Mouse (Mus musculus) C2C12 (cell line): Measurements from ENCODE around the gene Tmem63b. TPM values are rescaled to one million over a fixed set of nuclear protein-coding genes. Genes with fewer than 3 reads are reported as not detected.

Experiments
- H3K27me3 ChIP-seq: one replicate; pipeline ENCODE4 v1.6.1; 2011; ENCODE audit not compliant: control insufficient read depth, insufficient read depth, insufficient read length
- H3K36me3 ChIP-seq: one replicate; pipeline ENCODE4 v1.6.1; 2011; ENCODE audit not compliant: control insufficient read depth, insufficient read depth
- H3K4me3 ChIP-seq: one replicate; pipeline ENCODE4 v1.5.1; 2011; ENCODE audit warnings: mild to moderate bottlenecking, control low read depth; ENCODE audit not compliant: poor library complexity, insufficient read depth, severe bottlenecking
- H3K79me2 ChIP-seq: one replicate; pipeline ENCODE4 v1.6.1; 2011; ENCODE audit not compliant: control insufficient read depth, insufficient read depth
- H3K79me3 ChIP-seq: one replicate; pipeline ENCODE4 v1.6.1; 2011; ENCODE audit warnings: low read depth, control low read depth
- H3ac ChIP-seq: one replicate; pipeline ENCODE3; 2011; ENCODE audit warnings: low read depth; ENCODE audit not compliant: control insufficient read depth, insufficient read length
- CEBPB ChIP-seq: IDR thresholded peaks from one replicate; pipeline ENCODE4 v1.6.1; 2011; ENCODE audit warnings: low read depth, mild to moderate bottlenecking, control low read depth, moderate library complexity
- CTCF ChIP-seq: IDR thresholded peaks from one replicate; pipeline ENCODE4 v1.5.1; 2011; ENCODE audit not compliant: control insufficient read depth, insufficient read depth, insufficient read length
- FOSL1 ChIP-seq: IDR thresholded peaks from one replicate; pipeline ENCODE4 v1.8.0; 2011; ENCODE audit warnings: mild to moderate bottlenecking, low read length; ENCODE audit not compliant: poor library complexity, insufficient read depth, severe bottlenecking
- MAX ChIP-seq: IDR thresholded peaks from one replicate; pipeline ENCODE4 v1.6.1; 2011; ENCODE audit warnings: mild to moderate bottlenecking, control low read depth
- MYOD1 ChIP-seq: IDR thresholded peaks from one replicate; pipeline ENCODE4 v1.6.1; 2011; ENCODE audit warnings: low read depth; ENCODE audit not compliant: control insufficient read depth, insufficient read length
- MYOG ChIP-seq: IDR thresholded peaks from one replicate; pipeline ENCODE4 v1.6.1; 2011; ENCODE audit not compliant: control insufficient read depth, insufficient read length; ENCODE audit errors: extremely low read depth
- USF1 ChIP-seq: IDR thresholded peaks from one replicate; pipeline ENCODE4 v1.6.1; 2011; ENCODE audit warnings: low read depth, mild to moderate bottlenecking, control low read depth, moderate library complexity
- polyA plus RNA-seq: library from polyadenylated mRNA; unstranded; fragments of >200 nt; fragmentation: generic; extraction: Trizol; gene quantifications from one replicate; pipeline ENCODE4 v1.2.1, GENCODE M21; 2012; ENCODE audit warnings: missing spikeins

Gene Tmem63b
- polyA plus RNA-seq, 1 experiment, result 54.3 TPM

GRCm38 (mm10) chr17:45733038-45733734 lies 46.5 kb upstream of the Tmem63b start:
- no peak for TF ChIP-seq USF1
- no peak for TF ChIP-seq CEBPB
- no peak for TF ChIP-seq MYOG
- TF ChIP-seq CTCF, result no peak
- TF ChIP-seq FOSL1, result no peak
- TF ChIP-seq MYOD1, result no peak
- TF ChIP-seq MAX, result no peak
- Histone ChIP-seq H3ac (no peak overlapping the region), H3K79me3 (no peaks in the 10 kb centered on the region), H3K36me3 (no peaks in the 10 kb centered on the region), H3K79me2 (no peaks in the 10 kb centered on the region), H3K4me3 (no peak overlapping the region), H3K27me3 (no peaks in the 10 kb centered on the region)

GRCm38 (mm10) chr17:45731172-45731864 lies 44.6 kb upstream of the Tmem63b start:
- Histone ChIP-seq H3ac (no peak overlapping the region), H3K36me3 (no peaks in the 10 kb centered on the region), H3K79me3 (no peaks in the 10 kb centered on the region), H3K4me3 (no peak overlapping the region), H3K79me2 (no peaks in the 10 kb centered on the region), H3K27me3 (no peaks in the 10 kb centered on the region)
- no peak for TF ChIP-seq MYOD1
- peak; percentile 76 for TF ChIP-seq CTCF
- no peak for TF ChIP-seq CEBPB
- no peak for TF ChIP-seq MAX
- TF ChIP-seq USF1, result no peak

DNA sequence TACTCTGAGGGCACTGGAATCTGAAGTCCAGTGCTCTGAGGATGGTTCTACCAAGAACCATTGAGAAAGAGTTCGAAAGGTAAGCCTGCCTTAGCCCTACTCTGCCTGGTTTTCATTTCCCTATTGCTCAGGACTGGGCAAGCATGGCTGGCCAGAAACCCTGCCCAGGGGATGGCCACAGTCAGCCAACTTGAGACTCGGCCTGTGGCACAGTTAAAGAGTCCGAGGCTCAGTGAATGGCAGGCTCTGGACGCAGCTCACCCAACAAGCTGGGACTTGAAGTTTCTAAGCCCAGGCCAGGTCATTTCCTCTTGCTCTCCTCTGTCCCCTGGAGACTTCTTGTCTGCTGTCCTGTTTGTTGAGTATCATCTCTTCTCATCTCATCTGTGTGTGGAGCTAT lies 44.0 kb upstream of the Tmem63b start:
- Histone ChIP-seq H3K79me3 (no peaks in the 10 kb centered on the region), H3K36me3 (no peaks in the 10 kb centered on the region), H3ac (no peak overlapping the region), H3K79me2 (no peaks in the 10 kb centered on the region), H3K4me3 (no peak overlapping the region), H3K27me3 (no peaks in the 10 kb centered on the region)
- TF ChIP-seq CTCF, result no peak
- no peak for TF ChIP-seq CEBPB
- no peak for TF ChIP-seq MAX

DNA sequence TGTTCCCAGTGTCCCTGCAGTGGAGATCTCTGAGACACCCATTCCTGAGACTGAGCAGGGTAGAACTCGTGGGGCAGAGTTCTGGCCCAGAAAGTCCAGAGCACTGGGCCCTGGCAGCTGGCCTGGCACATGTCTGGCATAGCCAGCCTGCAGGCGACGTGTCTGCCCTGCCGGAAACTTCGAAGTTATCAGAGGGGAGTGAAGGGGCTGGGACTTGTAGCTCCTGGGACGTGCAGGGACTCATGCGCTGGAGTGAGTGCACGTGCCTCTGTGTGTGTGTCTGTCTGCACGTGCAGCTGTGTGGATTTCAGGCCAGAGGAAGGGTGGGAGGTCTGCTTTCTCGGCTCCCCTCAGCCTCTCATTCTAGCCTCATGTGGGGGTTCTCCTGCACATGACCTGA lies 42.7 kb upstream of the Tmem63b start:
- H3K79me3 ChIP-seq, result no peaks in the 10 kb centered on the region
- no peak overlapping the region for H3K4me3 ChIP-seq
- H3K27me3 ChIP-seq, result no peaks in the 10 kb centered on the region
- no peak overlapping the region for H3ac ChIP-seq
- TF ChIP-seq CEBPB, result no peak
- no peak for TF ChIP-seq USF1
- H3K79me2 ChIP-seq, result no peaks in the 10 kb centered on the region
- H3K36me3 ChIP-seq, result no peaks in the 10 kb centered on the region

DNA sequence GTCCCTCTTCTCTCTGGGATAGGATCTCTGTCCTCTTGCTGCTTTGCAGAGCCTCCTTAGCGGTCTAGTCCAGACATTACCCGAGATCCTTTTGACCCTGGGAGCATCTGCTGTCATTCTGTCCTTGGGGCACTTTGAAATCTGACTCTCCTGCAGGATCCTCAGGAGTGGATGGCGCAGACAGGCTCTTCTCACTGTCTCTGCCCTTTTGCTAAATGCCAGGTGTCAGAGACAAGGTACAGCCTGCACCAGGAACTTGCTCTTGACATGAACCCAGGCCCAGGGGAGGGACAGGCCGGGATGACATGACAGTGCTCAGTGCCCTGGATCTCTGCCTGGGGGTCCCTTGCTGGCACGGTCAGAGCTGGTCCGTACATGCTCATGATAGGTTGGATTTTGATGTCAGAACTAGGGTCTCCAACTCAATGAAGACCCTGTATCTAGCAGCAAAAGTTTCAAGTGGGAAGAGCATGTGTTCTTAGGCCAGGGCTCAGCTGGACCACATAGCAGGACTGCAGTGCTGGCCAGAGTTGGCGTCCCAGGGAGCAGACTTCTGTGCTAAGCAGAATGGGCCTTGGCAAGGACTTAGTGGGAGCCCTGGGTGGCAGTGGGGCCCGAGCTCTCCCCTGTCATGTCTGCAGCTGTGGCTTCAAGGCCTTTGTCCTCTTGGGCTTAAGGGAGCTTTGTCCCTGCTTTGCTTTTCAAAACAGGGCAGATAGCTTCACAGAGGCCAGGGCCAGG lies 41.4 kb upstream of the Tmem63b start:
- no peak for TF ChIP-seq CEBPB
- no peak for TF ChIP-seq MAX
- TF ChIP-seq CTCF, result no peak
- no peak for TF ChIP-seq USF1
- TF ChIP-seq FOSL1, result no peak
- TF ChIP-seq MYOG, result no peak
- Histone ChIP-seq H3ac (no peak overlapping the region), H3K36me3 (no peaks in the 10 kb centered on the region)

GRCm38 (mm10) chr17:45727481-45727880 lies 40.8 kb upstream of the Tmem63b start:
- H3ac ChIP-seq, result no peak overlapping the region
- H3K79me2 ChIP-seq, result no peaks in the 10 kb centered on the region
- no peaks in the 10 kb centered on the region for H3K36me3 ChIP-seq
- H3K27me3 ChIP-seq, result no peaks in the 10 kb centered on the region
- no peaks in the 10 kb centered on the region for H3K79me3 ChIP-seq
- no peak overlapping the region for H3K4me3 ChIP-seq
- TF ChIP-seq USF1, result no peak
- no peak for TF ChIP-seq MAX
- TF ChIP-seq MYOD1, result no peak
- no peak for TF ChIP-seq CTCF
- no peak for TF ChIP-seq FOSL1
- no peak for TF ChIP-seq MYOG
- TF ChIP-seq CEBPB, result no peak

More for the DNA sequence above, 41.4 kb upstream of the Tmem63b start:
- Histone ChIP-seq H3K79me3 (no peaks in the 10 kb centered on the region), H3K4me3 (no peak overlapping the region), H3K79me2 (no peaks in the 10 kb centered on the region), H3K27me3 (no peaks in the 10 kb centered on the region)
